Mouse (Mus musculus) embryonic facial prominence, embryonic 14.5 days (tissue): Measurements from ENCODE around the gene Ncoa3. TPM values are rescaled to one million over a fixed set of nuclear protein-coding genes. Genes with fewer than 3 reads are reported as not detected.
A peak's percentile ranks its signal among the peaks of the same experiment; 100 is the strongest.
"Not testable (repeated sequence)": the region's sequence is repeated elsewhere in the genome, so short reads cannot be mapped to it uniquely, and the experiment has no call there.

Source experiments
- ATAC-seq: fragments of 200-750 bp; cut with Nextera tagmentation; 2 replicates; pipeline ENCODE4 v1.8.0; 2017; ENCODE audit warnings: low read depth, moderate number of reproducible peaks, moderate TSS enrichment
- DNase-seq: peaks from one replicate; pipeline ENCODE4 v3.0.0-alpha.2; 2015; ENCODE audit warnings: low spot score
- H3K27ac ChIP-seq: fragments of 300-500 bp; sonication (generic); replicated peaks from 2 replicates; pipeline ENCODE4 v1.5.1; 2014; ENCODE audit warnings: low read depth, mild to moderate bottlenecking, low read length, moderate library complexity
- H3K27me3 ChIP-seq: fragments of 300-500 bp; sonication (generic); replicated peaks from 2 replicates; pipeline ENCODE4 v1.6.1; 2014; ENCODE audit warnings: low read length; ENCODE audit not compliant: control insufficient read depth, insufficient read depth
- H3K36me3 ChIP-seq: fragments of 300-500 bp; sonication (generic); 2 replicates; pipeline ENCODE4 v1.6.1; 2014; ENCODE audit warnings: low read length, mixed read lengths; ENCODE audit not compliant: control insufficient read depth, insufficient read depth
- H3K4me1 ChIP-seq: fragments of 300-500 bp; sonication (generic); 2 replicates; pipeline ENCODE4 v1.6.1; 2014; ENCODE audit warnings: antibody characterized with exemption, low read length; ENCODE audit not compliant: control insufficient read depth, insufficient read depth
- H3K4me2 ChIP-seq: fragments of 300-500 bp; sonication (generic); 2 replicates; pipeline ENCODE4 v1.6.1; 2014; ENCODE audit warnings: low read depth, mild to moderate bottlenecking, low read length, moderate library complexity, mixed read lengths
- H3K4me3 ChIP-seq: fragments of 300-500 bp; sonication (generic); 2 replicates; pipeline ENCODE4 v1.5.1; 2014; ENCODE audit warnings: low read depth, mild to moderate bottlenecking, low read length
- H3K9ac ChIP-seq: fragments of 300-500 bp; sonication (generic); 2 replicates; pipeline ENCODE4 v1.6.1; 2014; ENCODE audit warnings: low read depth, mild to moderate bottlenecking, low read length, moderate library complexity, mixed read lengths
- H3K9me3 ChIP-seq: fragments of 300-500 bp; sonication (generic); 2 replicates; pipeline ENCODE4 v1.6.1; 2016; ENCODE audit warnings: low read length; ENCODE audit not compliant: control insufficient read depth
- WGBS: fragments of 180-500 bp; shearing (Covaris S2); extraction: QIAGEN DNeasy Blood & Tissue Kit; methylation state at CpG from one replicate; pipeline ENCODE4 v1.1.7; 2014; 5-methylcytosine and 5-hydroxymethylcytosine counted together
- polyA plus RNA-seq: library from polyadenylated mRNA; unstranded; fragments of >200 nt; fragmentation: Nextera tagmentation; extraction: Ambion mirVana; gene quantifications from 2 replicates; pipeline ENCODE4 v1.2.1, GENCODE M21; 2014

The Ncoa3 gene
- polyA plus RNA-seq, 1 experiment from 2014 or later, result 15.6 TPM

- Histone ChIP-seq H3K4me2 (no peak overlapping the region), H3K27me3 (no peaks in the 10 kb centered on the region), H3K27ac (no peak overlapping the region), H3K9me3 (no peaks in the 10 kb centered on the region), H3K4me3 (no peak overlapping the region), H3K36me3 (peaks cover 77% of the 10 kb centered on the region), H3K4me1 (0 out of 2 replicates have a peak, but pooled peaks cover 3% of the 10 kb centered on the region), H3K9ac (no peak overlapping the region)
- ATAC-seq (no peak), DNase-seq (no peak)
- WGBS, result 78% methylated on average over 7 of the region's 7 CpGs
These were observed 91.7 kb downstream of the Ncoa3 start for GRCm38 (mm10) chr2:166084111-166084510.

DNA sequence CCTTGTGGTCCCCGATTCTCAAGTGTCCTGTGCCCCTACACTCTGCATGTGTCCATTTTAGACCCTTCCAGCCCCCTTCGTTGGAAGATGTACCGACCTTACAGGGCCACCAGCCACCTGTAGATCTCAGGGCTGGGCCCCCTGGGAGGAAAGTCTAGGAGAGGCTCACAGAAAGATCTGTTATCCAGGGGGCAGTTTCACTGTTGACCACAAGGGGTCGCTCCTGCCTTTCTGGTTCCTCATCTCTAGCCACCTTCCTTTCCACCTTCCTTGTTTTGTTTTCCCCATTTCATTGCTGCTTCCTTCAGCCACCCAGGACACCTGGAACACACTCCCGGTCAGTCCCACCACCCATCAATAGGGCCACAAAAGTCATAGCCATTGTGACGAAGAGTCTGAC is 92.5 kb downstream of the Ncoa3 start:
- WGBS, result 39% methylated on average over 6 of the region's 6 CpGs
- ATAC-seq, H3K4me3 ChIP-seq, H3K9ac ChIP-seq, H3K9me3 ChIP-seq, H3K27me3 ChIP-seq, H3K27ac ChIP-seq, H3K4me2 ChIP-seq, H3K4me1 ChIP-seq: not testable (repeated sequence)
- H3K36me3 ChIP-seq, result peaks cover 72% of the 10 kb centered on the region
- DNase-seq, result peak; percentile 65

DNA sequence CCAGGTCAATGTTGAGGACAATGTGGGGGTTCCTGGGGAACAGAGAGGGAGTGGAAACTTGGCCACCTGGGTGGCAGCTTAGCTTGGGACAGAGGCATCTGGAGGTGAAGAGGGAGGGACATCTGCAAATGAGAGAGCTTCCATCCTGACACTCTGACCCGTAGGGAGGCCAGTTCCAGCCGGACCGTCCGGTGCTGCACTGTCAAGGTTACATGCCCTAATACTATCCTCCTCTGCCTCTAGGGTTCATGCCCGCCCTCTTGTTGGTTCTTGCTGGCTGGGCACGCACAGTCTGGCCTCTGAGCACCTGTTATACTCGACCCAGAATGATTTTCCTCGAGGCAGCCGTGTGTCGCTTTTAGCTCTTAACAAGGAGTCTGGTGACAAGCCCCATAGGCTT is 93.3 kb downstream of the Ncoa3 start:
- H3K4me3 ChIP-seq, result no peak overlapping the region
- 88% methylated on average over 10 of the region's 10 CpGs for WGBS
- H3K9me3 ChIP-seq, result no peaks in the 10 kb centered on the region
- H3K4me2 ChIP-seq, result no peak overlapping the region
- H3K4me1 ChIP-seq, result no peaks in the 10 kb centered on the region
- no peak overlapping the region for H3K27ac ChIP-seq
- H3K9ac ChIP-seq, result no peak overlapping the region
- H3K36me3 ChIP-seq, result peaks cover 67% of the 10 kb centered on the region
- DNase-seq (no peak), ATAC-seq (no peak)
- H3K27me3 ChIP-seq, result no peaks in the 10 kb centered on the region

- Histone ChIP-seq H3K4me3 (no peak overlapping the region), H3K9ac (no peak overlapping the region), H3K27ac (no peak overlapping the region), H3K4me2 (no peak overlapping the region), H3K36me3 (peaks cover 69% of the 10 kb centered on the region), H3K4me1 (no peaks in the 10 kb centered on the region), H3K9me3 (no peaks in the 10 kb centered on the region), H3K27me3 (no peaks in the 10 kb centered on the region)
- 89% methylated on average over 28 of the region's 29 CpGs for WGBS
- no peak for ATAC-seq
- no peak for DNase-seq
These were observed 94.2 kb downstream of the Ncoa3 start for GRCm38 (mm10) chr2:166086457-166087233.

DNA sequence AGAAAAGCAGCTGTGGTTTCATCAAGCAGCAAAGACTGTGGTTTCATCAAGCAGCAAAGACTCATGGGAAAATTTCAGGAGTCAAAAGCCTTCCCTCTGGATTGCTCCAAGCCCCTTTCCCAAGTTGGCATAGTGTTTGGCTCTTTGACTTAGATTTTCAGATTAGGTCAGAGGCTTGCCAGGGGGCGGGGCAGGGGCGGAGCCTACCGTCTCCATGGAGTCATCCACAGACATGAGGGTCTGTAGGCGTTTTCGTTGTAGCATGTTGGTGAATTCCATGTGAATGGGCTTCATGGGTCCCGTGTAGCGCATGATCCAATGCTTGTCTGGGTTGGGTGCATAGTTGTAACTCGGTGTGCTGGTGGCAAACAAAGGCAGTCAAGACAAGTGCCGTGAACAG is 96.6 kb downstream of the Ncoa3 start:
- 89% methylated on average over 9 of the region's 9 CpGs for WGBS

GRCm38 (mm10) chr2:166090131-166090581 is 97.7 kb downstream of the Ncoa3 start:
- WGBS, result 16% methylated on average over 7 of the region's 7 CpGs
- Histone ChIP-seq H3K4me2 (no peak overlapping the region), H3K36me3 (peaks cover 76% of the 10 kb centered on the region), H3K27ac (no peak overlapping the region), H3K9ac (no peak overlapping the region), H3K27me3 (no peaks in the 10 kb centered on the region), H3K9me3 (no peaks in the 10 kb centered on the region), H3K4me3 (no peak overlapping the region), H3K4me1 (no peaks in the 10 kb centered on the region)
- no peak for DNase-seq
- ATAC-seq, result peak; percentile 11; the same call in 1 of the 2 replicates

More for the DNA sequence above, 96.6 kb downstream of the Ncoa3 start:
- Histone ChIP-seq H3K27me3 (no peaks in the 10 kb centered on the region), H3K4me2 (no peak overlapping the region), H3K36me3 (peaks cover 71% of the 10 kb centered on the region), H3K9ac (no peak overlapping the region), H3K4me1 (no peaks in the 10 kb centered on the region), H3K4me3 (no peak overlapping the region), H3K27ac (no peak overlapping the region), H3K9me3 (no peaks in the 10 kb centered on the region)
- ATAC-seq, result no peak
- no peak for DNase-seq

DNA sequence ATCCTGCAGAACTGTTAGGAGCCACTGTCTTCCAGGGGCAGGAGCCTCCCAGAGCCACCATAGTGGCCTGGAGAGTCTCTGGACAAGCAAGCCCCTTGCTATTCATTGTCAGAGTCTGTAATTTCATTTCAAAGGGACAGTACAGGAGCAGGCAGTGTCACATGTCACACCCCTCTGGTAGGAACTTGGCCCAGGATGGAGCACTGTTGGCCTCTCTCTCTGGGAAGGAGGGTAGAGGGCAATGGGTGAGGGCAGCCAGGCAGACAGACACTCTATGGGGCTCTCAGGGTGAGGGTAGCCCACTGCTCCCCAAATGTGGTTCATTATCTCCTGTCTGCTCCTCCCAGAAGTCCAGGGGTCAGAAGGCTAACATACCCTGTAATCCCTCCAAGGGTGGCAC is 99.2 kb downstream of the Ncoa3 start:
- Histone ChIP-seq H3K36me3 (peaks cover 71% of the 10 kb centered on the region), H3K9me3 (no peaks in the 10 kb centered on the region), H3K4me1 (no peaks in the 10 kb centered on the region), H3K27ac (no peak overlapping the region), H3K4me2 (no peak overlapping the region), H3K9ac (no peak overlapping the region), H3K4me3 (no peak overlapping the region), H3K27me3 (no peaks in the 10 kb centered on the region)
- DNase-seq, result no peak
- ATAC-seq, result no peak

- Histone ChIP-seq H3K36me3 (peaks cover 63% of the 10 kb centered on the region), H3K27ac (no peak overlapping the region), H3K4me2 (no peak overlapping the region), H3K9ac (no peak overlapping the region), H3K4me3 (no peak overlapping the region), H3K27me3 (no peaks in the 10 kb centered on the region), H3K9me3 (no peaks in the 10 kb centered on the region), H3K4me1 (no peaks in the 10 kb centered on the region)
- DNase-seq (no peak), ATAC-seq (no peak)
- WGBS, result 89% methylated on average over 6 of the region's 6 CpGs
These were observed 100.0 kb downstream of the Ncoa3 start for GRCm38 (mm10) chr2:166092412-166092811.

- DNase-seq (no peak), ATAC-seq (no peak)
- Histone ChIP-seq H3K27me3 (no peaks in the 10 kb centered on the region), H3K9ac (no peak overlapping the region), H3K36me3 (peaks cover 48% of the 10 kb centered on the region), H3K4me3 (no peak overlapping the region), H3K4me2 (no peak overlapping the region), H3K27ac (no peak overlapping the region), H3K9me3 (no peaks in the 10 kb centered on the region), H3K4me1 (no peaks in the 10 kb centered on the region)
- 97% methylated on average over 6 of the region's 6 CpGs for WGBS
These were observed 103.9 kb downstream of the Ncoa3 start for GRCm38 (mm10) chr2:166096300-166096699.
